Mouse (Mus musculus): ENCODE measurements around the gene Itgb4. TPM values are rescaled to one million over a fixed set of nuclear protein-coding genes. Genes with fewer than 3 reads are reported as not detected.
"Not testable (repeated sequence)": the region's sequence is repeated elsewhere in the genome, so short reads cannot be mapped to it uniquely, and the experiment has no call there.

Itgb4 gene
- polyA plus RNA-seq, 1 experiment from 2014 or later, result 3.4 TPM

DNA sequence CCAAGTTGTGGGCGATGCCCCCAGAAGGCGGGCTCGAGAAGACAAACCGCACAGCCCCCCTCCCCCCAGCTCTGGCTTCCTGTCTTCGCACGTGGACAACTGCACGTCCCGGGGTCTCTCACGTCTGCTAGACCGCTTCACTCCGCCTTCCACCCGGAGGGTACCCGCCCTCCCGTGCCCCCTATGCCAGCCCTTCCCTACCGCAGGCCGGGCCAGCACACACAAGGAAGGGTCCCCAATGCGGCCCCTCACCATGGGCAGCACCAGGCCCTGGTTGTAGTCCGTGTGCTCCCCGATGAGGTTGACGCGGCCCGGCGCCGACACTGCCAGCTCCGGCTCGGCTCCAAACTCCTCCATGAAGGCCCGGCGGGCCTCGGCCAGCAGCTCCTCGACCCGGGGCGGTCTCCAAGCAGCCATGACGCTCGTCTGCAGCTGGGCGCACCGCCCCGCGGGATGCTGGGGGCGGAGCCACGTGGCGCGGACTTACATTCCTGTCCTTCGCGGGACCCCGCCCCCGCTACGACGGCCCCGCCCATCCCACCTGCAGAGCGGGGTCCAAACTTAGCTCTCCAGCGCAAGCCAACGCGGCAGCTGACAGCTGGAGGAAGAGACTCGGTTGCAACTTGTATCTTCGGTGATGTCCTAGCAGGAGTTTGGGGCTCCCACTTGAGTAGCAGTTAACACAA is 37.9 kb downstream of the Itgb4 start, which contains the start of gene Galk1:
TSS of gene Galk1 (minus strand) at position 458 of the 686 bp plus-strand sequence.
- Histone ChIP-seq H3K9me3 (ENCODE audit: low read length) (no peaks in the 10 kb centered on the region), H3K4me2 (replicated peaks; ENCODE audit: low read depth, low read length) (peak within 1 kb of the TSS; percentile 65), H3K27me3 (ENCODE audit: insufficient read depth, low read length) (no peaks in the 10 kb centered on the region), H3K27ac (ENCODE audit: low read length) (peak within 1 kb of the TSS; percentile 94), H3K36me3 (ENCODE audit: insufficient read depth, low read length) (peaks cover 26% of the 10 kb centered on the region), H3K9ac (replicated peaks; ENCODE audit: low read length) (peak within 1 kb of the TSS; percentile 89), H3K4me1 (ENCODE audit: insufficient read depth, low read length) (peaks cover 15% of the 10 kb centered on the region), H3K4me3 (ENCODE audit: low read length) (peak within 1 kb of the TSS; percentile 75)
- peak; percentile 94 for ATAC-seq (ENCODE audit: low FRiP score, low TSS enrichment)
- under 1% methylated on average over 55 of the region's 55 CpGs for WGBS

DNA sequence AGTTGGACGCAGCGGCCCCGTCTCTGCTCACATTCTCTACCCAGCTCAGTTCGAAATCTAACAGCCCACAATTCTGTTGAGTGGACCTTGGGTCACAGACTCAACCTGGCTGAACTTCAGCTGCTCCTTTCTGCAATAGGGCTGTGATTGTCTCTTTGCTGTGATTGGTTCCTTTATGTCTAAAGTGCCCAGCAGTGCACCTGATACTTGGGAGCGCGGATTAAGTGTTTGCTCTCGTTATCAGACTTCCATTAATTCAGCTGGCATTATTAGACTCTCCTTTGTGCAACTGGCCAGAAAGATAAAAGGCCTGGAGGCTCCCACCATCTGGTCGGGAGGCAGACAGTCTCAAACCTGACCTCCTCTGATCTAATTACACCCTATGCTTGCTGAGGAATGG is 40.3 kb downstream of the Itgb4 start:
- H3K27me3 ChIP-seq (ENCODE audit: insufficient read depth, low read length), result no peaks in the 10 kb centered on the region
- H3K4me2 ChIP-seq (replicated peaks; ENCODE audit: low read depth, low read length), result no peak overlapping the region
- no peak overlapping the region for H3K4me3 ChIP-seq (ENCODE audit: low read length)
- no peak overlapping the region for H3K9ac ChIP-seq (replicated peaks; ENCODE audit: low read length)
- no peak overlapping the region for H3K27ac ChIP-seq (ENCODE audit: low read length)
- WGBS, result 54% methylated on average over 8 of the region's 8 CpGs
- H3K9me3 ChIP-seq (ENCODE audit: low read length), result no peaks in the 10 kb centered on the region
- peaks cover 5% of the 10 kb centered on the region; the same call in 1 of the 2 replicates for H3K36me3 ChIP-seq (ENCODE audit: insufficient read depth, low read length)
- peaks cover 15% of the 10 kb centered on the region for H3K4me1 ChIP-seq (ENCODE audit: insufficient read depth, low read length)
- no peak for ATAC-seq (ENCODE audit: low FRiP score, low TSS enrichment)

DNA sequence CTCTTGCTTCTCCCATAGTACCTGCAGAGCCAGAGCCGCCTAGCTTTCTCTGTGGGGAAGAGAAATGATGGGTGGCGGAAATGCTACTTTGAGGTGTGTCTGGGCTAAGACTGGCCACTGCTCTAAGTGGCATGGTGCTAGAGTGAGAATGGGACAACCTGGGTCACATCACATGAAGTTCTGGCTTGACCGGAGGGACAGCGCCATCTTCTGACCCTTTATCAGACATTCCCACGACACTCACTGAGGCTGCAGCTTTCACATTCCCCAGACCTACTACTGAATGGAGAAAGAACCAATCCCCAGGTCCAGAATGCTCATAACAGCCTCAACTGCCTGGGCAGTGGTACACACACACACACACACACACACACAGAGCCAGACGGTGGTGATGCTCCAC is 43.6 kb downstream of the Itgb4 start:
- no peak overlapping the region for H3K27ac ChIP-seq (ENCODE audit: low read length)
- peaks cover 7% of the 10 kb centered on the region for H3K36me3 ChIP-seq (ENCODE audit: insufficient read depth, low read length)
- H3K27me3 ChIP-seq (ENCODE audit: insufficient read depth, low read length), result no peaks in the 10 kb centered on the region
- H3K4me3 ChIP-seq (ENCODE audit: low read length), result no peak overlapping the region
- ATAC-seq (ENCODE audit: low FRiP score, low TSS enrichment), result no peak
- H3K9ac ChIP-seq (replicated peaks; ENCODE audit: low read length), result no peak overlapping the region
- peaks cover 12% of the 10 kb centered on the region for H3K4me1 ChIP-seq (ENCODE audit: insufficient read depth, low read length)
- WGBS, result 41% methylated on average over 6 of the region's 6 CpGs
- H3K4me2 ChIP-seq (replicated peaks; ENCODE audit: low read depth, low read length), result no peak overlapping the region
- H3K9me3 ChIP-seq (ENCODE audit: low read length), result no peaks in the 10 kb centered on the region

DNA sequence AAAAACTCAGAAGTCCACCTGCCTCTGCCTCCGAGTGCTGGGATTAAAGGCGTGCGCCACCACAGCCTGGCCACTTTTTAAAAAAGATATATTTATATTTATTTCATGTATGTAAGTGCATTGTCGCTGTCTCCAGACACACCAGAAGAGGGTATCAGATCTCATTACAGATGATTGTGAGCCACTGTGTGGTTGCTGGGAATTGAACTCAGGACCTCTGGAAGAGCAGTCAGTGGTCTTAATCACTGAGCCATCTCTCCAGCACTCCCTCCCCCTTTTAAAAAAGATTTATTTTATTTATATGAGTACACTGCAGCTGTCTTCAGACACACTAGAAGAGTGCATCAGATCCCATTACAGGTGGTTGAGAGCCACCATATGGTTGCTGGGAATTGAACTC is 44.4 kb downstream of the Itgb4 start:
- not testable (repeated sequence) for H3K27me3 ChIP-seq (ENCODE audit: insufficient read depth, low read length); H3K4me2 ChIP-seq (replicated peaks; ENCODE audit: low read depth, low read length); H3K9ac ChIP-seq (replicated peaks; ENCODE audit: low read length); ATAC-seq (ENCODE audit: low FRiP score, low TSS enrichment); H3K27ac ChIP-seq (ENCODE audit: low read length); H3K9me3 ChIP-seq (ENCODE audit: low read length); H3K4me3 ChIP-seq (ENCODE audit: low read length)
- H3K36me3 ChIP-seq (ENCODE audit: insufficient read depth, low read length), result peaks cover 12% of the 10 kb centered on the region
- WGBS, result 89% methylated on average over 4 of the region's 4 CpGs
- peaks cover 10% of the 10 kb centered on the region; the same call in 1 of the 2 replicates for H3K4me1 ChIP-seq (ENCODE audit: insufficient read depth, low read length)

DNA sequence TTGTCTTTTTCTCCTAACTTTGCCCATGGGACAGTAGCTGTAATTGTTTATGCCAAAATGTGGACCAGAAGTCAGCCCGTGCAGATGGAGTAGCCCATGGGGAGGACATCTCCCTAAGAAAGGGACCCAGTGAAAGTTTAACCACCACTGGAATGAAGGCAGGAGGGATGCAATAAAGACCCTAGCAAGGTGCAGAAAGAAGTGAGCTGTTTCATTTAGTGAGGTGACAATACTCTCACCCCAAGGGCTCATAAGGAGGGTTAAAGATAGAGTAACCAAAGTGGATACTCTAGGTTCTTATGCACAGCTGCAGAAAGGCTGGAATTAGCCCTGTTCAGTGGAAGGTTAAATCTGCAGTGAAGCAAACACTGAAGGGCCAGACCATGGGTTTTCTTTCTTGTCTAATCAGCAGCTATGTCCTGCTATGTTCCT is 44.9 kb downstream of the Itgb4 start:
- Histone ChIP-seq H3K36me3 (ENCODE audit: insufficient read depth, low read length) (peaks cover 12% of the 10 kb centered on the region), H3K4me1 (ENCODE audit: insufficient read depth, low read length) (peaks cover 10% of the 10 kb centered on the region; the same call in 1 of the 2 replicates), H3K4me3 (ENCODE audit: low read length) (no peak overlapping the region), H3K4me2 (replicated peaks; ENCODE audit: low read depth, low read length) (no peak overlapping the region), H3K9me3 (ENCODE audit: low read length) (no peaks in the 10 kb centered on the region), H3K27ac (ENCODE audit: low read length) (0 out of 2 replicates have a peak overlapping the region, but pooled peaks have one; percentile 28), H3K27me3 (ENCODE audit: insufficient read depth, low read length) (no peaks in the 10 kb centered on the region), H3K9ac (replicated peaks; ENCODE audit: low read length) (no peak overlapping the region)
- 22% methylated on average over 1 of the region's 1 CpGs for WGBS
- no peak for ATAC-seq (ENCODE audit: low FRiP score, low TSS enrichment)

DNA sequence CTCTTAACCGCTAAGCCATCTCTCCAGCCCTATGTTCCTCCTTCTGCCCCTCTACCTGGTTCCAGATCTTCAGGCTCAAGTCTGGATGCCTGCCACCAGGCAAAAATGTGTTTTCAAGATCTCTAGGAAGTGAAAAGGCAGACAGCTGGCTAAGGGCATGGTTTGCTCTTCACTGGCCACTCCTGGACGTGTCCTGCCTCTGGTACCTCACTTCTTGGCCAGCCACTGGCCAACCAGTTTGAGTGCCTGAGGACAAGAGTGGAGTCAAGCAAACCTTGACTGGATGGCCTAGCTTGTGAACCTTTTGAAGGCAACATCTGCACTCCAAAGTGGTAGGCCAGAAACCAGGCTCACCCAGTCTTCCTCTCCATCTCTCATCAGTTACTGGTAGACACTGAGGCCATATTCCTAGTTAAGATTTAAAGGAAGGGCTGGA is 45.5 kb downstream of the Itgb4 start:
- Histone ChIP-seq H3K27me3 (ENCODE audit: insufficient read depth, low read length) (no peaks in the 10 kb centered on the region), H3K4me3 (ENCODE audit: low read length) (no peak overlapping the region), H3K9ac (replicated peaks; ENCODE audit: low read length) (no peak overlapping the region), H3K4me1 (ENCODE audit: insufficient read depth, low read length) (peaks cover 10% of the 10 kb centered on the region; the same call in 1 of the 2 replicates), H3K9me3 (ENCODE audit: low read length) (no peaks in the 10 kb centered on the region), H3K4me2 (replicated peaks; ENCODE audit: low read depth, low read length) (no peak overlapping the region), H3K27ac (ENCODE audit: low read length) (peak overlapping the region; percentile 12; the same call in 1 of the 2 replicates), H3K36me3 (ENCODE audit: insufficient read depth, low read length) (peaks cover 12% of the 10 kb centered on the region)
- WGBS, result 80% methylated on average over 2 of the region's 2 CpGs
- no peak for ATAC-seq (ENCODE audit: low FRiP score, low TSS enrichment)

DNA sequence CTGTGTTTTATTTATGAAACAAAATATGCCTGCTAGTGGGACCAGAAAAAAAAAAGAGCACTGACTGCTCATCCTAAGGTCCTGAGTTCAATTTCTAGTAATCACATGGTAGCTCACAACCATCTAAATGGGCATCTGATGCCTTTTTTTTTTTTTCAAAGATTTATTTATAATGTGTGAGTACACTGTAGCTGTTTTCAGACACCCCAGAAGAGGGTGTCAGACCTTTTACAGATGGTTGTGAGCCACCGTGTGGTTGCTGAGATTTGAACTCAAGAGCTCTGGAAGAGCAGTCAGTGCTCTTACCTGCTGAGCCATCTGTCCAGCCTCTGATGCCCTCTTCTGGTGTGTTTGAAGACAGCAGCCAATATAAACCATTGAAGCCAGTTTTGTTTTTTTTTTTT is 46.0 kb downstream of the Itgb4 start:
- 33% methylated on average over 1 of the region's 1 CpGs for WGBS

DNA sequence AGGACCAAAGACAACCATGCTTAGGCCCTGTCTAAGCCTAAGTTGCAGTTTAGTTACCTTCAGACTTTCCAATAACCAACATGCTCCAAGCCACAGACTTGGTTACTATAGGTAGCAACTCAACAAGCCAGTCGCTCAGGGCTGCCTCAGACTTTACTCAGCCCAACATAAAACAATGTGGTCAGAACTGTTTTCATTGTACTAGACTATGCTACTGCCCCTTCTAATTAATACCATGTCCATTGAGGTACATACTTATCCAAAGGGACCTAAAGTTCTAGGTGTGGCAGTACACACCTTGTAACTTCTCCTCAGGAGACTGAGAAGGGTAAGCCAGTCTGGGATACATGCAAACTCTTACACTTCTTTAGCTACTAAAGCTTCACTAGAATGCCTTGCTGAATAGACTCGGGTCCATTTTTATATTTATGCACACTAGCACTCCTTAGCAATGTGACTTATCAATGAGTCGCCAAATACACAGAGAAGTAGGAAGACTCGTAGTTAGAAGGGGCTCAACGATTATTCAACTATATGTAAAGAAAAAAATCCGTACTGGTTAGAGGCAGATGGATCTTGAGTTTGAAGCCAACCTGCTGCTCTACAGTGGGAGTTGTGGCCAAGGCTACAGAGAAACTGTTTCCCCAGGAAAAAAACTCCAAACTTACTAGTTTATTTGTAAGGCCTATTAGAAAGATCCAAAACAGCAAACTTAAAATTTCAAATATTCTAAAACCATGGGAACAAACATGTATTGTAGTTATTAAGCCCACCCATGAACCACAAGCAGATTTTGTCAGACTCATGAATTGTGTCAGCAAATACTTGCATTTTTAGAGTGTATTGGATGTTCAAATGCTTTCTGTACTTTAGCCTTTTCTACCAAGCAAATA is 47.1 kb downstream of the Itgb4 start:
- no peaks in the 10 kb centered on the region for H3K9me3 ChIP-seq (ENCODE audit: low read length)
- peak overlapping the region; percentile 11; the same call in 1 of the 2 replicates for H3K4me3 ChIP-seq (ENCODE audit: low read length)
- ATAC-seq (ENCODE audit: low FRiP score, low TSS enrichment), result no peak
- H3K27ac ChIP-seq (ENCODE audit: low read length), result 0 out of 2 replicates have a peak overlapping the region, but pooled peaks have one; percentile 20
- 77% methylated on average over 6 of the region's 6 CpGs for WGBS
- H3K36me3 ChIP-seq (ENCODE audit: insufficient read depth, low read length), result peaks cover 12% of the 10 kb centered on the region
- no peaks in the 10 kb centered on the region for H3K27me3 ChIP-seq (ENCODE audit: insufficient read depth, low read length)
- peak overlapping the region; percentile 8; the same call in 1 of the 2 replicates for H3K4me2 ChIP-seq (replicated peaks; ENCODE audit: low read depth, low read length)
- H3K9ac ChIP-seq (replicated peaks; ENCODE audit: low read length), result peak overlapping the region; percentile 24; the same call in 1 of the 2 replicates
- peaks cover 10% of the 10 kb centered on the region; the same call in 1 of the 2 replicates for H3K4me1 ChIP-seq (ENCODE audit: insufficient read depth, low read length)

More for the DNA sequence above, 46.0 kb downstream of the Itgb4 start:
- ATAC-seq (ENCODE audit: low FRiP score, low TSS enrichment), result no peak
- H3K9ac ChIP-seq (replicated peaks; ENCODE audit: low read length), result no peak overlapping the region
- H3K4me1 ChIP-seq (ENCODE audit: insufficient read depth, low read length), result peaks cover 10% of the 10 kb centered on the region; the same call in 1 of the 2 replicates
- peaks cover 12% of the 10 kb centered on the region for H3K36me3 ChIP-seq (ENCODE audit: insufficient read depth, low read length)
- H3K4me3 ChIP-seq (ENCODE audit: low read length), result no peak overlapping the region
- peak overlapping the region; percentile 12; the same call in 1 of the 2 replicates for H3K27ac ChIP-seq (ENCODE audit: low read length)
- no peak overlapping the region for H3K4me2 ChIP-seq (replicated peaks; ENCODE audit: low read depth, low read length)
- H3K9me3 ChIP-seq (ENCODE audit: low read length), result no peaks in the 10 kb centered on the region
- no peaks in the 10 kb centered on the region for H3K27me3 ChIP-seq (ENCODE audit: insufficient read depth, low read length)

DNA sequence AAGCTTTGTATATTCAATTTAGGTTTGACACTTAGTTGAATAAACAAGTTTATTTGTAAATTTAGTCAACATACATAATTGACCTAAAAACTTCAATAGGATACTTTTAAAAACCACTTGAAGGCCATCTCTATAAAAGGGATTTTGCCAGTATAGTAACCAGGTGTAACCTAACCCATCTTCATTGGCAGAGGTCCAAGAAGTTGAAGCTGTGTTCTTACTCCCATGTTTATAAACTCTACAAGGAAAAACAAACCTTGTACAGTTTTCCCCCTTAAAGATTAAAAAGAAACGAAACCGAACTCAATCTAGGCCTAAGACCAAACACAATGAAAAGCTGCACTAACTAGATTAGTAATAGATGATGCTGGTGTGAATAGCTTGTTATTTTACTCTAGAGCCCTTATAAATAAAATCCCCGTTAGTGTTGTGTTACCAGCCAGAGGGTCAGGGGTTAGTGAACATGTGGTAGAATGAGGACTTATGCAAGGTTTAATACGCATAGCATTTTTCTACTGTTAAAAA is 47.8 kb downstream of the Itgb4 start:
- peaks cover 10% of the 10 kb centered on the region; the same call in 1 of the 2 replicates for H3K4me1 ChIP-seq (ENCODE audit: insufficient read depth, low read length)
- no peaks in the 10 kb centered on the region for H3K27me3 ChIP-seq (ENCODE audit: insufficient read depth, low read length)
- ATAC-seq (ENCODE audit: low FRiP score, low TSS enrichment), result no peak
- no peak overlapping the region for H3K27ac ChIP-seq (ENCODE audit: low read length)
- peaks cover 12% of the 10 kb centered on the region for H3K36me3 ChIP-seq (ENCODE audit: insufficient read depth, low read length)
- H3K9ac ChIP-seq (replicated peaks; ENCODE audit: low read length), result peak overlapping the region; percentile 55; the same call in 1 of the 2 replicates
- H3K4me2 ChIP-seq (replicated peaks; ENCODE audit: low read depth, low read length), result peak overlapping the region; percentile 71
- H3K9me3 ChIP-seq (ENCODE audit: low read length), result no peaks in the 10 kb centered on the region
- H3K4me3 ChIP-seq (ENCODE audit: low read length), result peak overlapping the region; percentile 49
- WGBS, result 47% methylated on average over 4 of the region's 4 CpGs

Data from kidney, embryonic 16.5 days (tissue).